Mouse (Mus musculus) brain, embryonic 14.5 days (tissue): Measurements from ENCODE around the gene Zfp27.

Experiments used
- CTCF ChIP-seq: fragments of 200-500 bp; IDR thresholded peaks from 2 replicates; pipeline ENCODE4 v1.5.1; 2012; ENCODE audit warnings: inconsistent platforms, mild to moderate bottlenecking, moderate library complexity, borderline replicate concordance; ENCODE audit not compliant: insufficient read depth, insufficient read length; ENCODE audit errors: extremely low read depth
- POLR2A ChIP-seq: fragments of 200-500 bp; IDR thresholded peaks from 2 replicates; pipeline ENCODE4 v1.6.1; 2012; ENCODE audit warnings: mild to moderate bottlenecking, inconsistent platforms, borderline replicate concordance; ENCODE audit not compliant: poor library complexity, insufficient read depth, insufficient read length, severe bottlenecking; ENCODE audit errors: extremely low read depth

- TF ChIP-seq CTCF: no peak
- no peak for TF ChIP-seq POLR2A
These were observed 36.4 kb upstream of the Zfp27 start for GRCm38 (mm10) chr7:29942740-29943139.
